Mouse (Mus musculus) heart, embryonic 10.5 days (tissue): ENCODE data around the gene Camk1d. TPM values are rescaled to one million over a fixed set of nuclear protein-coding genes. Genes with fewer than 3 reads are reported as not detected.
A peak's percentile ranks its signal among the peaks of the same experiment; 100 is the strongest.

Experiments
- DNase-seq: peaks from one replicate; pipeline ENCODE4 v3.0.0-alpha.2; 2017; ENCODE audit warnings: low spot score
- H3K27ac ChIP-seq: fragments of 300-500 bp; sonication (generic); 2 replicates; pipeline ENCODE4 v1.5.1; 2016; ENCODE audit warnings: mild to moderate bottlenecking
- H3K27me3 ChIP-seq: fragments of 300-500 bp; sonication (generic); 2 replicates; pipeline ENCODE4 v1.6.1; 2016; ENCODE audit warnings: mild to moderate bottlenecking; ENCODE audit not compliant: poor library complexity, insufficient read depth, severe bottlenecking
- H3K36me3 ChIP-seq: fragments of 300-500 bp; sonication (generic); 2 replicates; pipeline ENCODE4 v1.6.1; 2016; ENCODE audit warnings: mild to moderate bottlenecking, moderate library complexity
- H3K4me1 ChIP-seq: fragments of 300-500 bp; sonication (generic); 2 replicates; pipeline ENCODE4 v1.6.1; 2016; ENCODE audit warnings: mild to moderate bottlenecking
- H3K4me3 ChIP-seq: fragments of 300-500 bp; sonication (generic); 2 replicates; pipeline ENCODE4 v1.5.1; 2016; ENCODE audit warnings: mild to moderate bottlenecking, moderate library complexity
- H3K9me3 ChIP-seq: fragments of 300-500 bp; sonication (generic); 2 replicates; pipeline ENCODE4 v1.6.1; 2016; ENCODE audit warnings: mild to moderate bottlenecking, moderate library complexity
- WGBS: fragments of 180-500 bp; shearing (Covaris S2); methylation state at CpG from one replicate; pipeline ENCODE4 v1.1.7; 2016; 5-methylcytosine and 5-hydroxymethylcytosine counted together
- polyA plus RNA-seq: library from polyadenylated mRNA; unstranded; fragments of >200 nt; fragmentation: Nextera tagmentation; extraction: Ambion mirVana; gene quantifications from 2 replicates; pipeline ENCODE4 v1.2.1, GENCODE M21; 2016

The Camk1d gene
- polyA plus RNA-seq, 1 experiment from 2014 or later, result 1.1 TPM

GRCm38 (mm10) chr2:5645584-5645983, 68.7 kb downstream of the Camk1d start:
- H3K27me3 ChIP-seq, result no peaks in the 10 kb centered on the region
- peaks cover 7% of the 10 kb centered on the region; the same call in 1 of the 2 replicates for H3K4me1 ChIP-seq
- DNase-seq, result no peak
- no peaks in the 10 kb centered on the region for H3K9me3 ChIP-seq
- H3K4me3 ChIP-seq, result no peak overlapping the region
- no peak overlapping the region for H3K27ac ChIP-seq
- 70% methylated on average over 2 of the region's 2 CpGs for WGBS
- no peaks in the 10 kb centered on the region for H3K36me3 ChIP-seq

- H3K27me3 ChIP-seq, result no peaks in the 10 kb centered on the region
- 80% methylated on average over 3 of the region's 3 CpGs for WGBS
- no peaks in the 10 kb centered on the region for H3K36me3 ChIP-seq
- DNase-seq, result no peak
- H3K4me3 ChIP-seq, result no peak overlapping the region
- H3K4me1 ChIP-seq, result peaks cover 7% of the 10 kb centered on the region; the same call in 1 of the 2 replicates
- H3K9me3 ChIP-seq, result no peaks in the 10 kb centered on the region
- no peak overlapping the region for H3K27ac ChIP-seq
Observed at GRCm38 (mm10) chr2:5643937-5644336, 70.4 kb downstream of the Camk1d start.

- Histone ChIP-seq H3K27ac (no peak overlapping the region), H3K9me3 (no peaks in the 10 kb centered on the region), H3K27me3 (no peaks in the 10 kb centered on the region), H3K36me3 (no peaks in the 10 kb centered on the region), H3K4me3 (no peak overlapping the region), H3K4me1 (peaks cover 7% of the 10 kb centered on the region; the same call in 1 of the 2 replicates)
- no peak for DNase-seq
- 62% methylated on average over 7 of the region's 7 CpGs for WGBS
Observed at GRCm38 (mm10) chr2:5643226-5643625, 71.1 kb downstream of the Camk1d start.

- no peak overlapping the region for H3K27ac ChIP-seq
- H3K4me1 ChIP-seq, result peaks cover 7% of the 10 kb centered on the region; the same call in 1 of the 2 replicates
- H3K36me3 ChIP-seq, result no peaks in the 10 kb centered on the region
- H3K4me3 ChIP-seq, result no peak overlapping the region
- no peaks in the 10 kb centered on the region for H3K27me3 ChIP-seq
- WGBS, result 36% methylated on average over 5 of the region's 5 CpGs
- DNase-seq, result no peak
- H3K9me3 ChIP-seq, result no peaks in the 10 kb centered on the region
Observed at GRCm38 (mm10) chr2:5642624-5643023, 71.7 kb downstream of the Camk1d start.

GRCm38 (mm10) chr2:5641678-5642077, 72.6 kb downstream of the Camk1d start:
- 33% methylated on average over 5 of the region's 5 CpGs for WGBS
- H3K9me3 ChIP-seq, result no peaks in the 10 kb centered on the region
- no peak overlapping the region for H3K4me3 ChIP-seq

GRCm38 (mm10) chr2:5640586-5640985, 73.7 kb downstream of the Camk1d start:
- H3K4me3 ChIP-seq, result no peak overlapping the region
- H3K36me3 ChIP-seq, result no peaks in the 10 kb centered on the region
- DNase-seq, result peak; percentile 51
- peaks cover 7% of the 10 kb centered on the region; the same call in 1 of the 2 replicates for H3K4me1 ChIP-seq
- H3K27me3 ChIP-seq, result no peaks in the 10 kb centered on the region
- 82% methylated on average over 5 of the region's 5 CpGs for WGBS
- no peaks in the 10 kb centered on the region for H3K9me3 ChIP-seq
- H3K27ac ChIP-seq, result no peak overlapping the region

More at GRCm38 (mm10) chr2:5641678-5642077, 72.6 kb downstream of the Camk1d start:
- DNase-seq, result peak; percentile 69
- H3K27me3 ChIP-seq, result no peaks in the 10 kb centered on the region
- no peak overlapping the region for H3K27ac ChIP-seq
- peaks cover 7% of the 10 kb centered on the region; the same call in 1 of the 2 replicates for H3K4me1 ChIP-seq
- no peaks in the 10 kb centered on the region for H3K36me3 ChIP-seq

GRCm38 (mm10) chr2:5636801-5637742, 77.2 kb downstream of the Camk1d start:
- Histone ChIP-seq H3K4me1 (peaks cover 7% of the 10 kb centered on the region; the same call in 1 of the 2 replicates), H3K36me3 (no peaks in the 10 kb centered on the region), H3K27ac (no peak overlapping the region), H3K27me3 (no peaks in the 10 kb centered on the region), H3K4me3 (no peak overlapping the region), H3K9me3 (no peaks in the 10 kb centered on the region)
- DNase-seq, result peak; percentile 71
- 87% methylated on average over 14 of the region's 14 CpGs for whole genome bisulfite sequencing

GRCm38 (mm10) chr2:5632355-5632684, 82.0 kb downstream of the Camk1d start:
- no peaks in the 10 kb centered on the region for H3K4me1 ChIP-seq
- WGBS, result 84% methylated on average over 6 of the region's 6 CpGs
- no peak for DNase-seq
- no peaks in the 10 kb centered on the region for H3K9me3 ChIP-seq
- H3K27me3 ChIP-seq, result no peaks in the 10 kb centered on the region
- no peaks in the 10 kb centered on the region for H3K36me3 ChIP-seq
- H3K4me3 ChIP-seq, result no peak overlapping the region
- no peak overlapping the region for H3K27ac ChIP-seq

GRCm38 (mm10) chr2:5631676-5632354, 82.5 kb downstream of the Camk1d start:
- Histone ChIP-seq H3K36me3 (no peaks in the 10 kb centered on the region), H3K9me3 (no peaks in the 10 kb centered on the region), H3K4me3 (no peak overlapping the region), H3K4me1 (no peaks in the 10 kb centered on the region), H3K27ac (no peak overlapping the region), H3K27me3 (no peaks in the 10 kb centered on the region)
- DNase-seq, result no peak
- WGBS, result 84% methylated on average over 11 of the region's 11 CpGs

GRCm38 (mm10) chr2:5630710-5631109, 83.6 kb downstream of the Camk1d start:
- no peaks in the 10 kb centered on the region for H3K9me3 ChIP-seq
- no peak overlapping the region for H3K27ac ChIP-seq
- no peaks in the 10 kb centered on the region for H3K27me3 ChIP-seq
- no peak overlapping the region for H3K4me3 ChIP-seq
- no peak for DNase-seq
- no peaks in the 10 kb centered on the region for H3K4me1 ChIP-seq
- no peaks in the 10 kb centered on the region for H3K36me3 ChIP-seq
- WGBS, result 38% methylated on average over 4 of the region's 4 CpGs

- DNase-seq, result peak; percentile 75
- 16% methylated on average over 4 of the region's 4 CpGs for WGBS
- Histone ChIP-seq H3K36me3 (no peaks in the 10 kb centered on the region), H3K27ac (peak overlapping the region; percentile 47; the same call in 1 of the 2 replicates), H3K4me3 (no peak overlapping the region), H3K27me3 (no peaks in the 10 kb centered on the region), H3K9me3 (no peaks in the 10 kb centered on the region), H3K4me1 (peaks cover 9% of the 10 kb centered on the region)
Observed at GRCm38 (mm10) chr2:5624379-5624778, 89.9 kb downstream of the Camk1d start.

- Histone ChIP-seq H3K9me3 (no peaks in the 10 kb centered on the region), H3K27me3 (no peaks in the 10 kb centered on the region), H3K27ac (no peak overlapping the region), H3K36me3 (no peaks in the 10 kb centered on the region), H3K4me1 (peaks cover 15% of the 10 kb centered on the region), H3K4me3 (no peak overlapping the region)
- DNase-seq, result no peak
- WGBS, result 87% methylated on average over 8 of the region's 8 CpGs
Observed at GRCm38 (mm10) chr2:5618361-5618896, 95.9 kb downstream of the Camk1d start.

- no peaks in the 10 kb centered on the region for H3K36me3 ChIP-seq
- H3K9me3 ChIP-seq, result no peaks in the 10 kb centered on the region
- DNase-seq, result no peak
- H3K4me1 ChIP-seq, result peaks cover 40% of the 10 kb centered on the region
- H3K27me3 ChIP-seq, result no peaks in the 10 kb centered on the region
- 81% methylated on average over 3 of the region's 3 CpGs for WGBS
- H3K4me3 ChIP-seq, result no peak overlapping the region
- H3K27ac ChIP-seq, result peak overlapping the region; percentile 83; the same call in 1 of the 2 replicates
Observed at GRCm38 (mm10) chr2:5614896-5615295, 99.4 kb downstream of the Camk1d start.
